Mouse (Mus musculus) adrenal gland, postnatal 25 days (tissue): Measurements from ENCODE around the gene Elob. TPM values are rescaled to one million over a fixed set of nuclear protein-coding genes. Genes with fewer than 3 reads are reported as not detected.

ENCODE experiments used
- DNase-seq: peaks from one replicate; pipeline ENCODE4 v3.0.0; 2021; ENCODE audit warnings: mixed read lengths
- long read RNA-seq: library from polyadenylated mRNA; stranded (forward); transcript quantifications from one replicate; pipeline ENCODE4 v2.0.0, GENCODE M21; 2021
- total RNA-seq: library from RNA; stranded (reverse); gene quantifications from 2 replicates; pipeline ENCODE4 v1.2.3, GENCODE M21; 2021

Gene Elob
- 350 and 361 TPM in 2 replicates for total RNA-seq
- long read RNA-seq, transcript Elob-201 (4 exons, 537 nt) = major isoform, 161 of 190 reads
- long read RNA-seq, transcript Elob-204 (4 exons, 414 nt) = minor isoform, 5 of 190 reads
- long read RNA-seq, transcript Elob-202 (3 exons, 581 nt) = minor isoform, 17 of 190 reads
- long read RNA-seq, partial matches to known transcripts = 3 of 190 reads
- long read RNA-seq, other reads (novel, unspliced or antisense) = 1 of 190 reads

- peak; percentile 84 for DNase-seq
These were observed at the start of gene Elob for GRCm38 (mm10) chr17:23829064-23829619. TSS of gene Elob (minus strand) at chr17:23829136.

DNA sequence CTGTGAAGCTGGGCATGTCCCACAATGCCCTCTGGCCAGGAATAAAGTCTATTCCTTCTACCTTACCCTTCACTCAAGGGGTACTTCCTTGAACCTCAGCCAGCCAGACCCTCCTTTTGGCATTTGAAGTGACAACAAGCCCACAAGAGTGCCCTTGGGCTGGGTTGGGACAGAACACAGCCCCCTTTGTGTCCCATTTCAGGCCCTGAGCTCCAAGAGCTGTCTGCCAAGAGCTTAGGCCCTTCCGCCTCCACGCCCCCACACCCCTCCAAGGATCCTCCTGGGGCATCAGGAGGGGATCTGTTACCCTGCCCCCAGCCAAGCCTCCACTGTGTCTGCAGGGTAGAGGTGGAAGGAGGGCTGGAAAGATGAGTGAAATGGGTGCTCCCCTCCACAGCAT is 48.2 kb upstream of the Elob start:
- no peak for DNase-seq

DNA sequence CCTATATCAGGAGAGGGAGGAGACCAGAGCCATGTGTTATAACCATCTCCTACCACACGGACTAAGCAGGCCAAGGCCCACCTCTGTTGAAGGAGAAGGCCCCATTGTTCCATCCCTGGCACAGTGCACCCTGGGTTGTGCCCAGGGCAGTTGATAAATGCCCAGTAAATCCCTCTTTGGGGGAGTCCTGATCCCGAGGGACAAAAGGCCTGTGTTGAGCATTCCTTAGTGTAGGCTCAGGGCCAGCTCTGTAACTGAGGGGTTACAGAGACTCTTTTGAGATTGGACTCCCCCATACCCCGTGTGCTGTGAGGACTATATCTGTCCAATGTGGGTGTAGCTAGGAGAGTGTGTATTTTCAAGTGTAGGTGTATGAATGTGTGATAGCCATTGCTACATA is 47.8 kb upstream of the Elob start:
- DNase-seq = no peak

DNA sequence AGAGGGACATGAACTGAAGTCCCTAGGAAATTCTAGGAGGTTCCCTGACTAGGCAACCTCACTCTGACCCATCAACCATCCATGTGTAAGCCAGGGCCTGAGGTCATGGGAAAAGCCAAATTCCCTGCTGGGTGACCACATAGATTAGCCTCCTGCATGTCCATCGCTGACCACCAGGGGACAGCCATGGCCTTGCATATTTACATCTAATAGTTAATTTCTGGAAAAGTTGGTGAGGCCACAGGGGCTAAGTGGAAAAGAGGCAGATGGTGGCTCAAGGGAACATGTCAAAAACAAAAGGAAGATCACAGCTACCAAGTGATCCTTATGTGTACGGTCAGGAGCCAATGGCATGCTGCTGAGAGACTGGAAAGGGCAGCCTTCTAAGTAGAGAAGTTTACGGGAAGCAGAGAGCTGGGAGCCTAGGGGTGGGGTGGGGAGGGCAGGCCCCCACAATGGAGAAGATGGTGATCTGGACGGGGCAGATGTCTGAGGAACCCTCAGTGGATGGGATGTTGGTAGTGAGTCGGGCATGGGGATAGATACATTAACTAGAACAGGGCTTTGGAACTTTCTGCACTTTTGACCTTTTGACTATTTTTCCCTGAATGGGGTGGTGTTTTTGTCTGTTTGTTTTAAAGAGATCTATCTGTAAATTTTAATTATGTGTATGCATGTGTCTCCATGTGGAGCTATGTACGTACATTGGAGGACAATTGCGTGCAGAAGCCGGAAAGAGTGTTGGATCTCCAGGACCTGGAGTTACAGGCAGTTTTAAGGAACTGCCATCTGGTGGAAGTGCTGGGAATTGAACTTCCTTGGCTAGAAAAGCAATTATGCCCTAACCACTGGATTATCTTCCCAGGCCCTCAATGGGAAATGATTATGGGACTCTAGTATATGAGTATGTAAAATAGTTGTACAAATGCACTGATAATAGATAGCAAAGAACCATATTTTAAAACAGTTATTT is 45.2 kb upstream of the Elob start:
- peak; percentile 47 for DNase-seq

DNA sequence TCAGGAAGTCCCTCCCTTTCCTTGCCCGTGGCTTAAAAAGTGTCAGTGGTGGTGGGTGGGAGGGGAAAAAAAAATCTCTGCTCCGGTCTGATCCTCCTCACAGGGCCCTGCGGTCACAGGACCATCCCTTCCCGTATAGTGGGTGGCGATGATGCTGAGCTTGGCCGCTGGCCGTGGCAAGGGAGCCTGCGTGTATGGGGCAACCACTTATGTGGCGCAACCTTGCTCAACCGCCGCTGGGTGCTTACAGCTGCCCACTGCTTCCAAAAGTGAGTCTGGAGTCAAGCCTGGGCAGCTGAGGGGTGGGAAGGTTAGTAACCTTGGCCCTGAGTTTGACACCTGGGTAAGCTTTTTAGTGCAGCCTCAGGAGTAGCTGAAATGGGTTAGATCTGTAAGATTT is 39.6 kb upstream of the Elob start:
- DNase-seq = peak; percentile 15

DNA sequence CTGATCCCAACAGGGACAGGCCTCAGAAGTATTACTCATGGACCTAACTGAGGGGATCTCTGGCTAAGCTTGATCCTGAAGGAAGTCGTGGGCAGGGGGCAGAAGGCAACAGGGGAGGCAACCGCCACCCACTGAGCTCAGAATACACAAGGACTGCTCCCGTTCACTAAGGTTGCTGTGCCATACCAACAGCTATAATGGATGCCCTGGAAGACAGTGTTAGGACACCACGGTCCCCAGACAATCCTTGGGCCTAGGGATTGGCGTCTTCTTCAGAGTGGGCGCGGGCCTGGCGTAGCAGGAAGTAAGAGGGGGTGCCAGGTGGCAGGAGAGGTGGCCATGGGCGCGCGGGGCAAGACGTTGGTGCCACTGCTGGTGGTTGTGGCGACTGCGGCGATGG is 38.8 kb upstream of the Elob start, which contains the start of gene Prss21:
Gene Prss21, plus strand, starts transcription at position 301 of the 400 bp plus-strand sequence.
- DNase-seq = no peak

GRCm38 (mm10) chr17:23862926-23863325 is 34.0 kb upstream of the Elob start:
- peak; percentile 28 for DNase-seq

DNA sequence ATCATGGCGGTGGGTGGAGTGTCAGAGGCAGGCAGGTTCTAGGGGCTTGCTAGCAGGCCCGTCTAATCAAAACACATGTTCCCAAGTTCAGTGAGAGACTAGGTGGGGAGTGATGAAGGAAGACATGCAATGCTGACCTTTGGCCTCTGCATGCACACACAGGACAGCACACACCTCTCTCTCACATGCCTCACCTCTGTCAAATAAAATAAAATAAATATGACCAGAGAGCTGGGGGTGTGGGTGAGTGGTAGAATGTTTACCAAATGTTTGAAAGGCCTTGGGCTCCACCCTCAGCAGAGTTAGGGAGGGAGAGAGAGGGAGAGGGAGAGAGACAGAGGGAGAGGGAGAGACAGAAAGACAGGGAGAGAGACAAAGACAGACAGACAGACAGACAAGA is 29.0 kb upstream of the Elob start:
- no peak for DNase-seq

DNA sequence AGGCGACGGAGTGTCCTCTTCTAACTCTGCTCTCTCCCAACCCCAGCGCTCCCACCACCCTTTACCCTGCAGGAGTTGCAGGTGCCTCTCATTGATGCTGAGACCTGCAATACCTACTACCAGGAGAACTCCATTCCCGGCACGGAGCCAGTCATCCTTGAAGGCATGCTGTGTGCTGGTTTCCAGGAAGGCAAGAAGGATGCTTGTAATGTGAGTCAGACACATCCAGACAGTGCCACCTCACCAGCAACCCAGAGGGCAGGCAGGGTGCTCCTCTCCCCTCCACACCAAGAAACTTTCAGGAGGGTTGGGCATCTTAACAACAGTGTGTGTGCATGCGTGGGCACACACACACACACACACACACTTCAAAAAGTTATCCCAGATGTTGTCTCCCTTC is 28.3 kb upstream of the Elob start:
- no peak for DNase-seq

DNA sequence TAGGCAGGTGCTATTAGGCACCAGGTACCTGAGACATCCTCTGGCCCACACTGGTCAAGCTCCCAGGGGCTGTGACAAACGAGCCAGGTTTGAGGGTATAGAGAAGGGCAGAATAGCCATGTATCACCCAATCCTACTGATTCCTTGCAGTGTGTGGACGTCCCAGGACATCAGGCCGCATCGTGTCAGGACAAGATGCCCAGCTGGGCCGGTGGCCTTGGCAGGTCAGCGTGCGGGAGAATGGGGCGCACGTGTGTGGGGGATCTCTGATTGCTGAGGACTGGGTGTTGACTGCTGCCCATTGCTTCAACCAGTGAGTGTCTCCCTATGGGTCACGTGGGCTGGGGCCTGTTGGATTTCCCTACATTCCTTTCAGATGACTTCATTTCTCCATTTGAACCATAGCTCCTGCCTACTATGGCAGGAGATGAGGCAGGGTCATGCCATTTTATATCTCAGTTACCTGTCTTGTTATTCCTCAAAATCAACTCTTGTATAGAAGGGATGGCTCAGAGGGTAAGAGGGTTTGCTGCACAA is 25.4 kb upstream of the Elob start:
- DNase-seq = no peak

- DNase-seq = peak; percentile 68
These were observed 24.4 kb upstream of the Elob start for GRCm38 (mm10) chr17:23853292-23853691.

GRCm38 (mm10) chr17:23850853-23851749 is 22.2 kb upstream of the Elob start:
- DNase-seq = peak; percentile 67

GRCm38 (mm10) chr17:23850028-23850427 is 21.1 kb upstream of the Elob start:
- DNase-seq = no peak

GRCm38 (mm10) chr17:23843812-23844273 is 14.9 kb upstream of the Elob start, which contains the start of the genes Prss32 and Prss41:
TSS of gene Prss32 (plus strand) at chr17:23843855.
TSS of gene Prss41 (minus strand) at chr17:23844172.
- DNase-seq = peak; percentile 66

DNA sequence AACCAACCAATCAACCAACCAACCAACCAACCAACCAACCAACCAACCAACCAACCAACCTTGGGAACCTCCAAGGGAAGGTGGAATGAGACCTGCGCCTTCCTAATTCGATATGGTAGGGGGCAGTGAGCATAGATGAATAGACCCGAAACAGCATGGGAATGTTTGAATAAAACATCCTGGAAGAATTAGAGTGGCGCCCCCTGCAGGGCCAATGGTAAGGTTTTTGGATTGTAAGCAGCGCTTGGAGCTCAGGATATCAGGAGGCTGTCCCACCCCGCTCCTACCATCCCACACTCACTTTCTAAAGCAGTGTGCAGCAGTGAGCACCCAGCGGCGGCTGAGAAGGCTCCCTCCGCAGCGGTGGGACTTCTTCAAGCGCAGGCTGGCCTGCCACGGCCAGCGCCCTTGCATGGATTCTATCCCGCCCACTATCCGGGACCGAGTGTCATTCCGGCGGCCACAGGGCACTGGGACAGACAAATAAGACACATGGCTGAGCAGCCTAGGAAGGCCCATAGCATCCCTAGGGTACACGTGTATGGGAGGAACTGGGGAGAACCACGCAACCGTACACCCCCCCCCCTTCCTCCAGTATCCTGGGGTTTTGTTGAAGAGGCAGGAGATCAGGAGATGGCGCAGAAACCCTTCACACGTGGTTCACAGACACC is 14.3 kb upstream of the Elob start:
- DNase-seq = no peak

DNA sequence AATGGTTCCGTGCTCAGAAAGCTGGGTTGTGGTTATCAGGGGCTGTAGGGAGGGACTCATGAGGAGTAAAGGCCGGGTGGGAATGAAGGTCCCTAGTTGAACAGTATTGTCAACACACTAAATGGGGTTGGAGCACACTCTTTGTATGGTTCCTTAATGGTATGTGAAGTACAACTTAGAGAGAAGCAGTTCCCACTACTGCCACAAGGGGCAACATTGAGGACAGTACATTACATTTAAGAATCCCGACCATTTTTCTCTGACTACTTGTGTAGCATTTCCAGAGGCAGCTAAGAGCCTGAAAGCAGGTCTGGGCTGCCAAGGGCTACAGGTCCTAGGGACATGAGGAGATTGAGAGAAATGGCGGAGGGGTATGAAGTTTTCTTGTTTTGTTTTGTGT is 12.2 kb upstream of the Elob start:
- peak; percentile 46 for DNase-seq

- no peak for DNase-seq
These were observed 7.2 kb upstream of the Elob start, which contains the start of gene Prss33 for GRCm38 (mm10) chr17:23836006-23836575. TSS of gene Prss33 (minus strand) at chr17:23836056.

GRCm38 (mm10) chr17:23831201-23831600 is 2.3 kb upstream of the Elob start:
- DNase-seq = no peak

DNA sequence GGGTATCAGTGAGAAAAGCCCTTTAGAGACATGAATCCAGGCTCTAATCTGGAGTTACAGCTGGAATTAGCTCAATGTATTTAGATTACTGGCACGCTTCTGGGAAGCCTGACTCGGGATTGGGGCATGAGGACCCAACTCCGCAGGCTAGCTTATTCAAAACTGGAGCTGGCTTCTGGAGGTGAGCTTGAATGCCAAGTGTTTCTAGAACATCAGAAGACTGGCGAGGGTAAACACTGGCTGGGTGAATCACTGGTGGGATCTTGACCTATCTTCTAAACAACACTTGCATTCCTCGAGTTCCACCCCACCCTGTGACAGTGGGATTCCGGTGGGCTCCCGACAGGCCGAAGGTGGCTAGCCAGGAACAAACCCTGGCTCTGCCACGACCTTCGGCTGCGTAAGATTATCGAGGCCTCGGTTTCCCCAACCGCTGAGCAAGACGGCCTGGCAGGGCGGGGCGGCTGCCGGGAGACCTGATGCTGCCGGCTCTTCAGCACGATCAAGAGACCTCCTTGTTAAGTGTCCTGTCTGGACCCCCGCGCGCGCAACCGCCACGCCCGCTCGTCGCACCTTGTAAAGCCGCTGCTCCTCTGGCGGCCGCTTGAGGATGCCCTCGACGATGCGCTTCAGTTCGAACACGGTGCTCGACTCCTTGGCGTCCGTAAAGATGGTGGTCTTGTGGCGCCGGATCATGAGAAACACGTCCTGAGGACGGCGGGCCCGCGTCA is 500 bp downstream of the Elob start:
- DNase-seq = peak; percentile 52

DNA sequence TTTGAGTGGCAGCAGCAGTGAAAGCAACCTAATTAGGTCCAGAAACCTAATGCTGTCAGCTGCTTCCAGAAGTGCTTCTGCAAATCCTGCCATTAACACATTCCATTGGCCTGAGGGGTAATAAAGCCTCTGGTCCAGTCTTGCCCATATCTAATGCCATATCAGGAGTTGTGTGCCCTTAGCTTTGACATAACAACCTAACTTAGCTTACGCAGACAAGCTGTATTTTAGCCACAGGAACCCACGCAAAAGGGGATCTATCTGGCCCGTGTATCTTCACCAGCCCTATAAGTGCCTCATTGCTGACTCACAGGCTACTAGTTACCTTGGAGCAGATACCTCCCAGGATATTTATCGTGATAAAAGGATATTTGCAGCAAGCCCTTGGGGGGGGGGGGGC is 3.3 kb downstream of the Elob start:
- DNase-seq = no peak
